Mouse (Mus musculus) olfactory bulb, adult 2 months (tissue): Measurements from ENCODE around the gene D930048N14Rik.

Experiments
- CTCF ChIP-seq: fragments of 200-500 bp; IDR thresholded peaks from 2 replicates; pipeline ENCODE4 v1.5.1; 2012; ENCODE audit warnings: low read depth, mild to moderate bottlenecking, low read length, moderate library complexity; ENCODE audit not compliant: insufficient read depth
- POLR2A ChIP-seq: fragments of 200-500 bp; IDR thresholded peaks from 2 replicates; pipeline ENCODE4 v1.6.1; 2012; ENCODE audit warnings: mild to moderate bottlenecking, low read depth, low read length, moderate library complexity; ENCODE audit not compliant: insufficient read depth

GRCm38 (mm10) chr11:51606447-51607095 lies 44.2 kb upstream of the D930048N14Rik start, which contains the start of gene Hnrnpab:
- TF ChIP-seq CTCF (peak; percentile 3; the same call in 1 of the 2 replicates), POLR2A (peak; percentile 99)
